Mouse (Mus musculus): Measurements from ENCODE around the gene Wdtc1.
A peak's percentile ranks its signal among the peaks of the same experiment; 100 is the strongest.

The Wdtc1 gene

GRCm38 (mm10) chr4:133353367-133354365 lies at the start of gene Wdtc1:
TSS of gene Wdtc1 (minus strand) at chr4:133353481.
- no peak for DNase-seq (ENCODE audit: low spot score)

- DNase-seq (ENCODE audit: low spot score): no peak
Measured at GRCm38 (mm10) chr4:133402011-133402410, 48.7 kb upstream of the Wdtc1 start.

- DNase-seq (ENCODE audit: low spot score): no peak
Measured at GRCm38 (mm10) chr4:133400098-133400497, 46.8 kb upstream of the Wdtc1 start.

- no peak for DNase-seq (ENCODE audit: low spot score)
Measured at GRCm38 (mm10) chr4:133399509-133399908, 46.2 kb upstream of the Wdtc1 start.

- DNase-seq (ENCODE audit: low spot score): no peak
Measured at GRCm38 (mm10) chr4:133398619-133399018, 45.3 kb upstream of the Wdtc1 start.

- no peak for DNase-seq (ENCODE audit: low spot score)
Measured at GRCm38 (mm10) chr4:133397961-133398360, 44.7 kb upstream of the Wdtc1 start.

GRCm38 (mm10) chr4:133397299-133397698 lies 44.0 kb upstream of the Wdtc1 start:
- DNase-seq (ENCODE audit: low spot score): no peak

GRCm38 (mm10) chr4:133396079-133396478 lies 42.8 kb upstream of the Wdtc1 start:
- DNase-seq (ENCODE audit: low spot score): no peak

- no peak for DNase-seq (ENCODE audit: low spot score)
Measured at GRCm38 (mm10) chr4:133394981-133395573, 41.8 kb upstream of the Wdtc1 start.

- no peak for DNase-seq (ENCODE audit: low spot score)
Measured at GRCm38 (mm10) chr4:133391185-133392040, 38.1 kb upstream of the Wdtc1 start.

- DNase-seq (ENCODE audit: low spot score): no peak
Measured at GRCm38 (mm10) chr4:133390585-133390984, 37.3 kb upstream of the Wdtc1 start.

GRCm38 (mm10) chr4:133390042-133390441 lies 36.8 kb upstream of the Wdtc1 start:
- no peak for DNase-seq (ENCODE audit: low spot score)

GRCm38 (mm10) chr4:133388781-133389552 lies 35.7 kb upstream of the Wdtc1 start:
- DNase-seq (ENCODE audit: low spot score): no peak

- no peak for DNase-seq (ENCODE audit: low spot score)
Measured at GRCm38 (mm10) chr4:133387053-133387452, 33.8 kb upstream of the Wdtc1 start.

- DNase-seq (ENCODE audit: low spot score): no peak
Measured at GRCm38 (mm10) chr4:133386061-133386797, 32.9 kb upstream of the Wdtc1 start.

- no peak for DNase-seq (ENCODE audit: low spot score)
Measured at GRCm38 (mm10) chr4:133381141-133381540, 27.9 kb upstream of the Wdtc1 start.

- no peak for DNase-seq (ENCODE audit: low spot score)
Measured at GRCm38 (mm10) chr4:133380532-133380931, 27.3 kb upstream of the Wdtc1 start.

- DNase-seq (ENCODE audit: low spot score): no peak
Measured at GRCm38 (mm10) chr4:133379861-133380260, 26.6 kb upstream of the Wdtc1 start.

- DNase-seq (ENCODE audit: low spot score): no peak
Measured at GRCm38 (mm10) chr4:133379046-133379347, 25.7 kb upstream of the Wdtc1 start.

GRCm38 (mm10) chr4:133378236-133379045 lies 25.2 kb upstream of the Wdtc1 start:
- peak; percentile 71 for DNase-seq (ENCODE audit: low spot score)

Measured in embryo, embryonic 10 days (tissue).